ENCODE assay signal across 23 mouse cellular contexts in the genomic region with DNA sequence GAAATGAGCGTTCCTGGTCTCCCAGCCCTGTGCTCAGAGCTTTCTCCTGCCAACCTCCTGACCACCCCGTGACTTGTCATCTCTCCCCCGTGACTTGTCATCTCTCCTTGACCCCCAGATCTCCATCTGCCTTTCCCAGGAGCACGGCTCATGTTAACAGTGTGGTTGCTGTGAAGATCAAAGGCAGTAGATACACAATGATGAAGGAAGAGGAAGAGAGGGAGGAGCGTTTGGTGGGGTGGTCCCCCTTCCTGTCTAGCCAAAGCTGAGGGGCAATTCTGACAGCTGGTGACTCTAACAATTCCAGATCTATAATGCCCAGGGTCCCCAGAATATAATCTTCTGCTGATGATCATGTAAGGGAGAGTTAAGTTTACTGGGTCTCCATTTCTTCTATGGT.
DNase-seq lines count a peak whose midpoint lies in the region; ATAC-seq and TF ChIP-seq lines count a peak whose summit lies in the region.
"Had no signal": no experiment of that assay in that cellular context is flagged by ENCODE, and none has a peak within 500 bp of the region (broad histone marks: within the 10 kb centered on the region; RNA-seq: fewer than 3 reads in every experiment).

No protein-coding gene starts in this region.

- H3K27me3 ChIP-seq in liver, postnatal 0 days (ENCODE audit: insufficient read depth, low read length), result no peaks in the 10 kb centered on the region
- H3K27me3 ChIP-seq in midbrain, embryonic 14.5 days (ENCODE audit: control insufficient read depth, insufficient read depth, low read length), result no peaks in the 10 kb centered on the region
- H3K27me3 ChIP-seq: CH12.LX; forebrain, embryonic 13.5 days; heart, embryonic 13.5 days; hindbrain, embryonic 13.5 days; Patski had no signal

- intact Hi-C loops in gastrocnemius, adult 2 months (cut with DNase I), result no loop called here

- TF ChIP-seq EP300 in liver, postnatal 0 days (IDR thresholded peaks at IDR 0.05; ENCODE audit: low read depth), result no peak

- H3K4me1 ChIP-seq in liver, postnatal 0 days (ENCODE audit: insufficient read depth), result peaks cover 20% of the 10 kb centered on the region
- no peaks in the 10 kb centered on the region for H3K4me1 ChIP-seq in midbrain, embryonic 14.5 days (ENCODE audit: control insufficient read depth, insufficient read depth, low read length)

- H3K4me3 ChIP-seq in gastrocnemius, adult 2 months, result no peak overlapping the region
- H3K4me3 ChIP-seq in liver, postnatal 0 days (ENCODE audit: low read depth, low read length), result no peak overlapping the region
- no peak overlapping the region for H3K4me3 ChIP-seq in midbrain, embryonic 14.5 days (replicated peaks; ENCODE audit: low read depth, low read length)
- H3K4me3 ChIP-seq: embryonic facial prominence, embryonic 10.5 days; forebrain, embryonic 13.5 days; heart, embryonic 13.5 days; hindbrain, embryonic 13.5 days had no signal

- peak overlapping the region; percentile 95 for H3K27ac ChIP-seq in gastrocnemius, adult 2 months
- no peak overlapping the region for H3K27ac ChIP-seq in liver, postnatal 0 days (ENCODE audit: low read depth)
- H3K27ac ChIP-seq in midbrain, embryonic 14.5 days (replicated peaks; ENCODE audit: low read depth, low read length), result no peak overlapping the region
- H3K27ac ChIP-seq: embryonic facial prominence, embryonic 10.5 days; forebrain, embryonic 13.5 days; heart, embryonic 13.5 days; hindbrain, embryonic 13.5 days had no signal

- no peak overlapping the region for H3K9ac ChIP-seq in liver, postnatal 0 days (replicated peaks)
- no peak overlapping the region for H3K9ac ChIP-seq in midbrain, embryonic 14.5 days (replicated peaks; ENCODE audit: low read length)
- H3K9ac ChIP-seq: forebrain, embryonic 13.5 days; forebrain, postnatal 0 days; heart, embryonic 13.5 days; hindbrain, embryonic 13.5 days had no signal

- H3K9me3 ChIP-seq in liver, postnatal 0 days (ENCODE audit: low read length), result no peaks in the 10 kb centered on the region
- H3K9me3 ChIP-seq in midbrain, embryonic 14.5 days (ENCODE audit: control insufficient read depth, low read length), result no peaks in the 10 kb centered on the region
- H3K9me3 ChIP-seq: embryonic facial prominence, embryonic 10.5 days; forebrain, embryonic 13.5 days; heart, embryonic 13.5 days; hindbrain, embryonic 13.5 days had no signal

- H3K36me3 ChIP-seq in liver, postnatal 0 days (replicated peaks; ENCODE audit: insufficient read depth, low read length), result no peaks in the 10 kb centered on the region
- H3K36me3 ChIP-seq in midbrain, embryonic 14.5 days (ENCODE audit: control insufficient read depth, insufficient read depth, low read length), result no peaks in the 10 kb centered on the region
- H3K36me3 ChIP-seq: embryonic facial prominence, embryonic 10.5 days; heart, embryonic 13.5 days; hindbrain, embryonic 13.5 days had no signal

- no peak overlapping the region for H3K4me2 ChIP-seq in liver, postnatal 0 days (ENCODE audit: low read depth, low read length)
- no peak overlapping the region for H3K4me2 ChIP-seq in midbrain, embryonic 14.5 days (ENCODE audit: low read length)
- H3K4me2 ChIP-seq: forebrain, embryonic 13.5 days; heart, embryonic 13.5 days; hindbrain, embryonic 13.5 days had no signal

- WGBS in liver, postnatal 0 days (ENCODE audit: insufficient replicate concordance), result 37% methylated on average over 5 of the region's 5 CpGs
- 85% methylated on average over 5 of the region's 5 CpGs for WGBS in midbrain, embryonic 14.5 days

- no peak for ATAC-seq in liver, postnatal 0 days
- ATAC-seq in midbrain, embryonic 14.5 days (ENCODE audit: low FRiP score, low TSS enrichment), result no peak
- ATAC-seq: forebrain, embryonic 13.5 days; forebrain, postnatal 0 days; Patski had no signal

- no peak for DNase-seq in gastrocnemius, adult 2 months
- DNase-seq in gastrocnemius, postnatal 10 days, result no peak
- peak; percentile 17 for DNase-seq in T-cell, adult 2 months (ENCODE audit: low spot score)
- peak; percentile 59 for DNase-seq in thymus, postnatal 0 days (ENCODE audit: low spot score)
- DNase-seq in thymus, postnatal 36 days, result peak; percentile 53 to 56
- no peak for DNase-seq in liver, postnatal 0 days
- DNase-seq in midbrain, embryonic 14.5 days, result no peak
- no peak for DNase-seq in cerebellum, adult 9-10 months
- DNase-seq: adrenal gland, adult 2 months; adrenal gland, postnatal 25 days; B cell, adult 2 months; cerebellum, adult 18-20 months; cerebellum, postnatal 10 days; forebrain, postnatal 0 days; gastrocnemius, postnatal 36 days; heart, adult 11 months; heart, postnatal 36 days had no signal

- no peak for TF ChIP-seq CTCF in gastrocnemius, adult 2 months (IDR thresholded peaks at IDR 0.05)
- no peak for TF ChIP-seq CTCF in liver, postnatal 0 days (IDR thresholded peaks at IDR 0.05; ENCODE audit: low read depth)

Comparison
In these comparisons a context has a peak if more than half of its experiments do, and no peak if none do; other contexts are left out.
1. DNase-seq: peak in T-cell, adult 2 months (single experiment), thymus, postnatal 0 days (single experiment) and thymus, postnatal 36 days (2 of 2); none in gastrocnemius, adult 2 months (single experiment), gastrocnemius, postnatal 10 days (single experiment), liver, postnatal 0 days (single experiment), midbrain, embryonic 14.5 days (single experiment) and cerebellum, adult 9-10 months (single experiment).